Mouse (Mus musculus) retina, postnatal 1 day (tissue): ENCODE measurements around the gene Tst.

Source experiments
- DNase-seq: peaks from one replicate; pipeline ENCODE4 v3.0.0-alpha.2; 2012

The Tst gene

GRCm38 (mm10) chr15:78383450-78384219 lies 22.1 kb downstream of the Tst start:
- no peak for DNase-seq

DNA sequence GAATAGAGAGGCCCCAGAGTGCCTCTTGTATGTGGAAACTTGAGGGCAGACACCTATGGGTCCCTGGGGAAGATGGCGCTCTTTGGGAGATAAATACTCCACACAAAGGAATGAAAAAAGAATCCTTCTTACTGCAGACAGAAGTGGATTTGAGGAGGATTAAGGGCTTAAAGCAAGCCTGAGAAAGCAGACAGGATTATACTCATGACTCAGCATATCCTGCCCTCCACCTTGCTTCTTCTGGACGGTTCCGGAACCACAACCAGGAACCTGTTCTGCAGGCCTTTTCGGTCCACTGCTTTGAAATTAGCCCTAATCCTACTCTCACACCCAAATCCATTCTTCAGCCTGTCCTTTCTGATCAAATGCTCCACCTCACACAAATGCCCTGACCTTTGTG lies 23.6 kb downstream of the Tst start:
- DNase-seq = peak; percentile 72

DNA sequence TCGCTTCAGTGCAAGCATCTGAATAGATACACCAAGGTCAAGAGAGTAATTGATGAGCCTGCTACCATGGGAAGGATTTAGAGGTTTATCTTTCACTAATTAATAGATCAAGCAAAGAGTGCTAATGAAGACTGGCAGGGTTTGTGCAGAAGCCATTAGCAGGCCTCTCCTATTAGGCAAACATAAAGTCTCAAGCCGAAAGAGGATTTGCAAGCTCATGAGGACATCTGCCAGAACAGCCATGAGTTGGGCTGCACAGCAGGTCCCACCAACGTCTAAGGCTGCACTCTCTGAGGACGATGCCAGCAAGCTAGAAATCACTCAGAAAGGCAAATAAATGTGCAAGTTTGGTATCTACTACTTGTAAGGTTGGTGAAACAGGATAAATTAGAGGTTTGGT lies 25.0 kb downstream of the Tst start:
- DNase-seq = peak; percentile 91

- no peak for DNase-seq
Measured at GRCm38 (mm10) chr15:78380208-78380607, 25.5 kb downstream of the Tst start.

DNA sequence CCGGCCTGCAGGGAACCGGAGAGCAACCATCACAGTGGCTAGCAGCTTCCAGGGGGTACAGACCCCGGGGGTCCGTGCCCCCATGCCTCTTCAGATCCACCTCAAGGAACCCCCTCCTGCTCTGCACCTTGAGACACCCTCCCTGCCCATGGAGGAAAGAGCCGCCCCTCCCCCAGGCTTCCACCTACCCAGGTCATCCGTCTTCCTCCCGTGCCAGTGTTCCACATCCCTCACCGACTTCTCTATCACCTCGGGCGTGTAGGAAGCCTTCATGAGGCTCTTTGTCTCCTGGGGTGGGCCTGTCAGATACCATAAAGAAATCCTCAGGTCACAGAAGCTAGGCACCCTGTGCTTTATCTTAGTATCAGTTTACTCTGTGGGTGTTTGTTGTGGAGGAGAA lies 27.2 kb downstream of the Tst start:
- DNase-seq = no peak

DNA sequence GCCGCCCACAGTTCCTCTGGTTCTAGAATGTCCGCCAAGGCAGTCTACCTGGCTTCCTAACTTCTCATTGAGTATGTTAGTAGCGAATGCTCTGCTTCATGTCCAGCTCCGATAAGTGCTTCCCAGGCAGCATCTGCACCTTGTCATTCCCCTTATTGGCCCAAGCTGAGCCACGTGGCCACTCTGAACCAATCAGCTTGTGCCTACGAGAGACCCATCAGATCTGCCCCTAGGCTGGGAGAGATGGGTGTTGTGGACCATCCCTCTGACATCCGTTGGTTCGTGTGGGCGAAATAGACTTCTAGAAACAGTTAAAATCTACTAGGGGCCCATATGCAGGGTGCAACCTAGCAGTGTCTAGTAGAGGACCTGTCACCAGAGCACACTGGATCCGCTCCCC lies 27.8 kb downstream of the Tst start:
- DNase-seq = no peak

GRCm38 (mm10) chr15:78374204-78374603 lies 31.5 kb downstream of the Tst start:
- DNase-seq = no peak

GRCm38 (mm10) chr15:78372796-78373195 lies 32.9 kb downstream of the Tst start:
- DNase-seq = no peak

- peak; percentile 7 for DNase-seq
Measured at GRCm38 (mm10) chr15:78369641-78370040, 36.1 kb downstream of the Tst start.

DNA sequence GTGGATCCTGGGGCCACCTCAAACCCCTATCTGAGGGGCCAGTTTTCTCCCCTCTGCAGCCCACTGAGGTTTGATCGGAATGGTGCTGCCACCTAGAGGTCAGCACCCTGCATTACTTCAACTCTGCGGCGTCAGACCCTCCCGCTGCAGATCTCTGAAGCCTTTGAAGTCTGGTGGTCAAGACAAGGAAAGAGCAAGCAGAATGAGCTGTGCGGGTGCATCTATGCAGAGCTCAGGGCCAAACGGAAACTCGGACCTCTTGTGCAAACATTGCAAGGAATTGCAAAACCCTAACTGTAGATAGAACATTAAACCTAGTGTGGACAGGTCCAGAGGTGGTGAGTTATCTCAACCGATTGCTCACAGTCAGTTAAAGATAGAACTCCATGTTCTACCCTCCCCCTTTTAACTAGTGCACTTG lies 36.8 kb downstream of the Tst start:
- peak; percentile 66 for DNase-seq

DNA sequence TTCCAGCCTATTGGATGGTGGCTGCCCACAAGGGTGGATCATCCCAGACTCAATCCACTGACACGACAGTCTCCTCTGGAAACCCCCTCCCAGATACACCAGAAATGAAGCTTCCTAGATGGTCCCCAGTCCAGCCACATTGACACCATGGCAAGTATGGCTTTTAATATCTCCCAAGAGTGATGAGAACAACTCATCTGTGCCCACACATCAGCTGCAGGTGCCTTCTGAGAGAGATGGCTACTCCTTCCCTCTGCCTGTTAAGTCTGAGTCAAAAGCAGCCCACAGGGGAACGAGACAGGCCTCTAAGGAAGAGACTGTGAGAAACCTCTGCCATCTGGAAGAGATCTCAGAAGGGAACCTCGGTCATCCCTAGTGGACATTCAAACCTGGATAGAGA lies 37.9 kb downstream of the Tst start:
- no peak for DNase-seq

DNA sequence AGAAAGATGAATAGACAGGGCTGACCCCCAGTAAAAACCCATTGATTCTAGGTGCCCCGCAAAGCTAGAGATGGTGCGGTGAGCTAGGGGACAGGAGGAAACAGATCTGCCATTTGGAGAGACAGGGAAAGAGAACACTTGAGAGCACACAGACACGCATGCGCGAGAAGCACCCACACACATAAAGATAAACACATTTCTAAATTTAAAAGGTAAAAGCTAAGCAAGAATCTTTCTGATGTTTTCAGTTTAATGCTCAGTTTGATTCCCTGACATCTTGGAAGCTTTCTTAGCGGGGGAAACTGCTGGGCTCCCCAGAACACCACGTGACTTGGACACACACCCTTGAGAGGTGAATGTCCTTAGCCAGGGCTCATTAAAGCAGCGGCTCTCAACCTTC lies 38.8 kb downstream of the Tst start:
- no peak for DNase-seq

GRCm38 (mm10) chr15:78365916-78366315 lies 39.8 kb downstream of the Tst start:
- no peak for DNase-seq

DNA sequence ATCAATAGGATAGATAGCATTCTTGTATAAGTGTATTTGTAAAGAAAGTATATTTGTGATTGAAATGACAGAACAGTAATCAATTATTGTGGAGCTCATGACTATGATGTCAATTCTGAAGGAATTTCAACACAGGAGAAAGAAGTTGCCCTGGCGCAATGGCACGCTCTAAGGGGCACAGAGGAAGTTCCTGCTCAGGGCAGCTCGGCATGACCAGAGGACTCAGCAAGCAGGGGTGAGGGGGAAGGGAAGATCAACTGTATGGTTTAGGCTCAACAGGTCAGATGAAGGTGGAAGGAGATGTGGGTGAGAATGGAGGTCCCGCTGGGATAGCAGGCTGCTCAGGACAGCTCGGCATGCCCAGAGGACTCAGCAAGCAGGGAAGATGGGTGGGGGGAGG lies 50.2 kb downstream of the Tst start:
- no peak for DNase-seq

DNA sequence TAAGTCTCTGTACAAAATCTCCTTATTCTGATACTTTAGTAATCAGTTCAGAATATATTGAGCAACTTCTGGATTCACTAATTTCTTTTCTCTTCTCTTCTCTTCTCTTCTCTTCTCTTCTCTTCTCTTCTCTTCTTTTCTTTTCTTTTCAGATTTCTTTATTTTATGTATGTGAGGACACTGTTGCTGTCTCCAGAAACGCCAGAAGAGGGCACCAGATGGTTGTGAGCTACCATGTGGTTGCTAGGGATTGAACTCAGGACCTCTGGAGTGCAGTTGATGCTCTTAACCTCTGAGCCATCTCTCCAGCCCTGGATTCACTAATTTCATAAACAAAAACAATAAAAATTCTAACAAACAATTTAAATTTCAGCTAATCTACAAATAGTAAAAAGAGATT lies 50.7 kb downstream of the Tst start:
- peak; percentile 38 for DNase-seq

GRCm38 (mm10) chr15:78351586-78352165 lies 54.0 kb downstream of the Tst start:
- no peak for DNase-seq
